Mouse (Mus musculus): ENCODE data around the gene Zfp366. TPM values are rescaled to one million over a fixed set of nuclear protein-coding genes. Genes with fewer than 3 reads are reported as not detected.

Zfp366 gene
- total and polyA plus RNA-seq, 2 experiments from 2014 or later: 0.82 to 5.6 TPM

DNA sequence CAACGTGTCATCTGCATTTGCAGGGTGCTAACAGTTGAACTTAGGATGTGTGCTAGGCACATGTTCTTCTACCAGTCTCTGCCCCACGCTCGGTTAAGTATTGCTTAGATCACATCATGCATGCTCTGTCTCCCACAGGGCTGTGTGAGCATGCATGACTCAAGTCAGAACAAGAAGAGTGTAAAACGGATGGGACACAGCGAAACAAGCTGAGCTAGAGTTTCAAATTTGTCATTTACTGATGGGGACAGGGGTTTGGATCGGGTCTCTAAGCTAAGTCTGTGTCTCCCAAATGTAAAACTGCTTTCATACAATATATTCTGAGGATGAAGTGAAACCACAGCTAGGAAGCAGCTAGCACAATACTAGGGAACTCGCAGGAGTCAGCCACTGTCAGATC, 2.2 kb downstream of the Zfp366 start:
- H3K27ac ChIP-seq (ENCODE audit: low read depth): 0 out of 2 replicates have a peak overlapping the region, but pooled peaks have one; percentile 5
- ATAC-seq (ENCODE audit: insufficient read depth, low read depth) (no peak), DNase-seq (ENCODE audit: low spot score) (no peak)
- H3K4me3 ChIP-seq (ENCODE audit: low read depth, low read length): 0 out of 2 replicates have a peak overlapping the region, but pooled peaks have one; percentile 32
- no peak overlapping the region for H3K9ac ChIP-seq (replicated peaks; ENCODE audit: low read depth, low read length)
- 81% methylated on average over 7 of the region's 7 CpGs for WGBS
- peaks cover 44% of the 10 kb centered on the region for H3K4me1 ChIP-seq (ENCODE audit: control insufficient read depth, insufficient read depth)
- TF ChIP-seq EP300 (IDR thresholded peaks at IDR 0.05; ENCODE audit: low read depth) (no peak), CTCF (IDR thresholded peaks at IDR 0.05; ENCODE audit: low read depth) (no peak)
- no peaks in the 10 kb centered on the region for H3K36me3 ChIP-seq (replicated peaks; ENCODE audit: control insufficient read depth, insufficient read depth, low read length)
- peak overlapping the region; percentile 40 for H3K4me2 ChIP-seq (ENCODE audit: low read depth, low read length)
- H3K9me3 ChIP-seq (replicated peaks; ENCODE audit: control insufficient read depth, low read length): no peaks in the 10 kb centered on the region
- H3K27me3 ChIP-seq (ENCODE audit: control insufficient read depth, insufficient read depth, low read length): no peaks in the 10 kb centered on the region

DNA sequence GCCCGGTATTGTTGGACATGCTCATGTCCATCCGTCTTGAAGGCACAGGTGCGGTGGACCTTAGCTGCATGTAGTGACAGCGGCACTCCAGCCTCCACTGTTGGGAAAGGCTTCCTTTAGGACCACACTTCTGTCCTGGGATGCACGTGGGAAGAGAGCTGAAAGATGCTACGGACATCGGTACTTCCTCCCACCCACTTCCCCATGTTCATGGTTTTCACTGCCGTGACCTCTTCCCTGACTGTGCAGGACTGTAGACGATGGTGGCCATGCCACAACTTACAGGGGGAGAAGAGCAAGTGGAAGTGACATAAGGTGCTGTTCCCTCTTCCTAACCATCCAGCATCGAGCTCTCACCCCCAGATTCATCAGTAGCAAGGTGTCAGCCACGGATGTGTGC, 2.8 kb downstream of the Zfp366 start:
- Histone ChIP-seq H3K27ac (ENCODE audit: low read depth) (no peak overlapping the region), H3K4me2 (ENCODE audit: low read depth, low read length) (peak overlapping the region; percentile 40; the same call in 1 of the 2 replicates), H3K9ac (replicated peaks; ENCODE audit: low read depth, low read length) (no peak overlapping the region), H3K27me3 (ENCODE audit: control insufficient read depth, insufficient read depth, low read length) (no peaks in the 10 kb centered on the region), H3K36me3 (replicated peaks; ENCODE audit: control insufficient read depth, insufficient read depth, low read length) (no peaks in the 10 kb centered on the region), H3K9me3 (replicated peaks; ENCODE audit: control insufficient read depth, low read length) (no peaks in the 10 kb centered on the region), H3K4me3 (ENCODE audit: low read depth, low read length) (no peak overlapping the region), H3K4me1 (ENCODE audit: control insufficient read depth, insufficient read depth) (peaks cover 46% of the 10 kb centered on the region)
- TF ChIP-seq CTCF (IDR thresholded peaks at IDR 0.05; ENCODE audit: low read depth) (no peak), EP300 (IDR thresholded peaks at IDR 0.05; ENCODE audit: low read depth) (no peak)
- no peak for ATAC-seq (ENCODE audit: insufficient read depth, low read depth)
- WGBS: 76% methylated on average over 11 of the region's 11 CpGs
- no peak for DNase-seq (ENCODE audit: low spot score)

DNA sequence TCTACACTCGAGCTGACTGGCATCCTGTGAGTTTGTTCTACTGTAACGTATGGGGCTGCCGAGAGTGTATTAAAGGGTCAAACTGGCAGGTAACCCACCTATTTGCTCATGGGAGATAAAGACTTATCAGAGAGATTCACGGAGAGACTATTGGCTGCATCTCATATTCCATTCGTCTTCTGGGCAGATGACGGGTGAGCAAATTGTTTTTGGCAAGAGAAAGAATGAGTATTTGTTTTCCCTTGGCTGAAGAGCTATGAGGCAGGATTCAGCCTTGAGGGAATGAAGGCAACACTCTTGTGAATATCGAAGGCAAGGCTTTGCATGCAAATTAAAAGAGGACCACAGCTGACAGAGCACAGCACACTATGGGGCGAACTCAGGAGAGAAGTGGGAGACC, 4.0 kb downstream of the Zfp366 start:
- TF ChIP-seq CTCF (IDR thresholded peaks at IDR 0.05; ENCODE audit: low read depth) (no peak), EP300 (IDR thresholded peaks at IDR 0.05; ENCODE audit: low read depth) (no peak)
- Histone ChIP-seq H3K27ac (ENCODE audit: low read depth) (peak overlapping the region; percentile 86; the same call in 1 of the 2 replicates), H3K4me3 (ENCODE audit: low read depth, low read length) (no peak overlapping the region), H3K9ac (replicated peaks; ENCODE audit: low read depth, low read length) (no peak overlapping the region), H3K4me1 (ENCODE audit: control insufficient read depth, insufficient read depth) (peaks cover 44% of the 10 kb centered on the region), H3K9me3 (replicated peaks; ENCODE audit: control insufficient read depth, low read length) (no peaks in the 10 kb centered on the region), H3K4me2 (ENCODE audit: low read depth, low read length) (no peak overlapping the region), H3K36me3 (replicated peaks; ENCODE audit: control insufficient read depth, insufficient read depth, low read length) (no peaks in the 10 kb centered on the region), H3K27me3 (ENCODE audit: control insufficient read depth, insufficient read depth, low read length) (no peaks in the 10 kb centered on the region)
- 54% methylated on average over 8 of the region's 8 CpGs for WGBS
- no peak for ATAC-seq (ENCODE audit: insufficient read depth, low read depth)
- DNase-seq (ENCODE audit: low spot score): no peak

DNA sequence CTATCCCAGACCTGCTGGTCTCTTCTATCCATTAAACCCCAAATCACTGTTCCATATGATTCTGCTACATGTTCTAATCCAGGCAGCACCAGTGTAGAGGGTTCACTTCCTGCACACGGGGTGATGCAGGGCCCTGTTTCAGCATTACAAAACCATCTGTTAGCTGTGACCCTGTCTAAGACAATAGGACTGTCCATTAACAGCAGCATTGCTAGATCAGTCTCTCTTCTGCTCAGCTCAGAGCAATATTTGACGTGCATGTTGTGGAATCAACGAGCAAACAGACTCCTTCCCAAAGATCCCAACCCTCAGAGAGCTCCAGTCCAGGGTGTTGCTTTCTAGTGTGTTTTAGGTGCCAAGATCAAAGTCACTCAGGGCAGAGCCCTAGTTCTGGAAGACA, 5.0 kb downstream of the Zfp366 start:
- DNase-seq (ENCODE audit: low spot score): no peak
- no peak for ATAC-seq (ENCODE audit: insufficient read depth, low read depth)
- no peaks in the 10 kb centered on the region for H3K27me3 ChIP-seq (ENCODE audit: control insufficient read depth, insufficient read depth, low read length)
- peaks cover 44% of the 10 kb centered on the region for H3K4me1 ChIP-seq (ENCODE audit: control insufficient read depth, insufficient read depth)
- H3K36me3 ChIP-seq (replicated peaks; ENCODE audit: control insufficient read depth, insufficient read depth, low read length): no peaks in the 10 kb centered on the region
- H3K27ac ChIP-seq (ENCODE audit: low read depth): peak overlapping the region; percentile 86
- WGBS: 60% methylated on average over 3 of the region's 3 CpGs
- no peak overlapping the region for H3K9ac ChIP-seq (replicated peaks; ENCODE audit: low read depth, low read length)
- H3K4me2 ChIP-seq (ENCODE audit: low read depth, low read length): peak overlapping the region; percentile 6; the same call in 1 of the 2 replicates
- no peak overlapping the region for H3K4me3 ChIP-seq (ENCODE audit: low read depth, low read length)
- no peaks in the 10 kb centered on the region for H3K9me3 ChIP-seq (replicated peaks; ENCODE audit: control insufficient read depth, low read length)
- TF ChIP-seq CTCF (IDR thresholded peaks at IDR 0.05; ENCODE audit: low read depth): no peak
- no peak for TF ChIP-seq EP300 (IDR thresholded peaks at IDR 0.05; ENCODE audit: low read depth)

DNA sequence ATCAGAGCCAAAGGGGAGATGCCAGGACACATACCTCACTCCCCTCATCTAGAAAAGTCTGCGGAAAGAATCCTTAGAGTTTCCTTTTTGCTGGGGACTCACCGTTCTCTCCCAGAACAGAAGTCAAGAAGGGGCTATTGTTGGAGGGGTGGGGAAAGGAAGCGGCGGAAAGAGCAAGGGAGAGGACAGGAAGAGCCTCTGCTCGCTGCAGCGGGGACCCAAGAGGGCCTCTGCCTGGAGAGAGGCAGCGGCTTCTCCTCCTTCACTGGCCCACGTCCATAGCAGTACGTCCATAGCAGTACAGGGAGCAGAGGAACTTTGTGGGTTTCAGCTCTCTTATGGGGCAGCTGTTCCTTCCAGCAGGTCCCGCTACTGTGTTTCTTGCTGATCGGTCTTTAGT, 5.8 kb downstream of the Zfp366 start:
- TF ChIP-seq EP300 (IDR thresholded peaks at IDR 0.05; ENCODE audit: low read depth) (0 out of 2 replicates have a peak, but pooled peaks have one; percentile 54), CTCF (IDR thresholded peaks at IDR 0.05; ENCODE audit: low read depth) (no peak)
- 52% methylated on average over 11 of the region's 11 CpGs for WGBS
- no peaks in the 10 kb centered on the region for H3K36me3 ChIP-seq (replicated peaks; ENCODE audit: control insufficient read depth, insufficient read depth, low read length)
- peak overlapping the region; percentile 86 for H3K27ac ChIP-seq (ENCODE audit: low read depth)
- no peaks in the 10 kb centered on the region for H3K27me3 ChIP-seq (ENCODE audit: control insufficient read depth, insufficient read depth, low read length)
- no peaks in the 10 kb centered on the region for H3K9me3 ChIP-seq (replicated peaks; ENCODE audit: control insufficient read depth, low read length)
- DNase-seq (ENCODE audit: low spot score) (peak; percentile 49), ATAC-seq (ENCODE audit: insufficient read depth, low read depth) (peak; percentile 59)
- H3K9ac ChIP-seq (replicated peaks; ENCODE audit: low read depth, low read length): no peak overlapping the region
- H3K4me2 ChIP-seq (ENCODE audit: low read depth, low read length): 0 out of 2 replicates have a peak overlapping the region, but pooled peaks have one; percentile 6
- peaks cover 41% of the 10 kb centered on the region for H3K4me1 ChIP-seq (ENCODE audit: control insufficient read depth, insufficient read depth)
- H3K4me3 ChIP-seq (ENCODE audit: low read depth, low read length): no peak overlapping the region

DNA sequence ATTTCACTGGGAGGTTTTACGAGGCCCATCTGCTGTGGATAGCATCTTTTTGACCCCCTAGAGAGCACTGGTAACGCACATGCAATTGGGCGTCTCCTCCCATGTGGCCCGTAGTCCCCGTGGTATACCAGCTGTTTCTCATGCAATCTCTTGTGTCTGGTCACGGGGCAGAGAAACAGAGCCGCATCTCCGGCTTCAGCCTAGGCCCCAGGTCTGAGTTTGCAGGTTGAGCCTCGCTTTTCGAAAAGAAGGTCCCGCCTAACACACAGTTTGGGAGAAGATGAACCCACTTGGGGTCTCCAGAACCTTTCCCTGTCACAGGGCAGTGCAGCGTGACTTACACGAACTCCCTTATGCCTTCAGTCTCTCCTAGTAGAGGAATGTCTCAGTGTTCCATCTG, 6.4 kb downstream of the Zfp366 start:
- TF ChIP-seq CTCF (IDR thresholded peaks at IDR 0.05; ENCODE audit: low read depth) (no peak), EP300 (IDR thresholded peaks at IDR 0.05; ENCODE audit: low read depth) (no peak)
- Histone ChIP-seq H3K27ac (ENCODE audit: low read depth) (peak overlapping the region; percentile 86), H3K27me3 (ENCODE audit: control insufficient read depth, insufficient read depth, low read length) (no peaks in the 10 kb centered on the region), H3K4me1 (ENCODE audit: control insufficient read depth, insufficient read depth) (peaks cover 40% of the 10 kb centered on the region), H3K4me2 (ENCODE audit: low read depth, low read length) (no peak overlapping the region), H3K9ac (replicated peaks; ENCODE audit: low read depth, low read length) (no peak overlapping the region), H3K4me3 (ENCODE audit: low read depth, low read length) (no peak overlapping the region), H3K36me3 (replicated peaks; ENCODE audit: control insufficient read depth, insufficient read depth, low read length) (no peaks in the 10 kb centered on the region), H3K9me3 (replicated peaks; ENCODE audit: control insufficient read depth, low read length) (no peaks in the 10 kb centered on the region)
- no peak for DNase-seq (ENCODE audit: low spot score)
- WGBS: 89% methylated on average over 13 of the region's 13 CpGs
- no peak for ATAC-seq (ENCODE audit: insufficient read depth, low read depth)
